Mouse (Mus musculus): ENCODE measurements at regions not wholly inside any gene's neighbourhood (a gene's known extent, or its start where the extent isn't known, plus 50 kb on each side); places are given as distances from the start of the nearest gene placed in this dataset.

- ATAC-seq (replicated peaks; ENCODE audit: insufficient number of reproducible peaks, low FRiP score, low TSS enrichment), result no peak
- no peaks in the 10 kb centered on the region for H3K9me3 ChIP-seq (replicated peaks; ENCODE audit: control insufficient read depth, low read length)
- no peak overlapping the region for H3K9ac ChIP-seq (ENCODE audit: low read depth, low read length)
- H3K27me3 ChIP-seq (ENCODE audit: control insufficient read depth, insufficient read depth, low read length), result no peaks in the 10 kb centered on the region
- H3K4me3 ChIP-seq (ENCODE audit: low read depth, low read length), result no peak overlapping the region
- no peaks in the 10 kb centered on the region for H3K36me3 ChIP-seq (ENCODE audit: control insufficient read depth, insufficient read depth, low read length)
- H3K27ac ChIP-seq (ENCODE audit: low read depth, low read length), result no peak overlapping the region
- no peaks in the 10 kb centered on the region for H3K4me1 ChIP-seq (ENCODE audit: control insufficient read depth, insufficient read depth, low read length)
- 68% methylated on average over 6 of the region's 6 CpGs for WGBS (ENCODE audit: insufficient replicate concordance)
- H3K4me2 ChIP-seq, result no peak overlapping the region
These were observed 133.3 kb upstream of the Spdye4c start for GRCm38 (mm10) chr2:128457591-128458209.

- Histone ChIP-seq H3K4me1 (ENCODE audit: control insufficient read depth, insufficient read depth, low read length) (peaks cover 7% of the 10 kb centered on the region), H3K36me3 (ENCODE audit: control insufficient read depth, insufficient read depth, low read length) (no peaks in the 10 kb centered on the region), H3K9me3 (replicated peaks; ENCODE audit: control insufficient read depth, low read length) (no peaks in the 10 kb centered on the region), H3K4me3 (ENCODE audit: low read depth, low read length) (no peak overlapping the region), H3K27ac (ENCODE audit: low read depth, low read length) (no peak overlapping the region), H3K27me3 (ENCODE audit: control insufficient read depth, insufficient read depth, low read length) (no peaks in the 10 kb centered on the region), H3K4me2 (no peak overlapping the region), H3K9ac (ENCODE audit: low read depth, low read length) (no peak overlapping the region)
- ATAC-seq (replicated peaks; ENCODE audit: insufficient number of reproducible peaks, low FRiP score, low TSS enrichment), result no peak
- WGBS (ENCODE audit: insufficient replicate concordance), result 75% methylated on average over 6 of the region's 6 CpGs
These were observed 125.6 kb upstream of the Spdye4c start for GRCm38 (mm10) chr2:128465214-128465984.

DNA sequence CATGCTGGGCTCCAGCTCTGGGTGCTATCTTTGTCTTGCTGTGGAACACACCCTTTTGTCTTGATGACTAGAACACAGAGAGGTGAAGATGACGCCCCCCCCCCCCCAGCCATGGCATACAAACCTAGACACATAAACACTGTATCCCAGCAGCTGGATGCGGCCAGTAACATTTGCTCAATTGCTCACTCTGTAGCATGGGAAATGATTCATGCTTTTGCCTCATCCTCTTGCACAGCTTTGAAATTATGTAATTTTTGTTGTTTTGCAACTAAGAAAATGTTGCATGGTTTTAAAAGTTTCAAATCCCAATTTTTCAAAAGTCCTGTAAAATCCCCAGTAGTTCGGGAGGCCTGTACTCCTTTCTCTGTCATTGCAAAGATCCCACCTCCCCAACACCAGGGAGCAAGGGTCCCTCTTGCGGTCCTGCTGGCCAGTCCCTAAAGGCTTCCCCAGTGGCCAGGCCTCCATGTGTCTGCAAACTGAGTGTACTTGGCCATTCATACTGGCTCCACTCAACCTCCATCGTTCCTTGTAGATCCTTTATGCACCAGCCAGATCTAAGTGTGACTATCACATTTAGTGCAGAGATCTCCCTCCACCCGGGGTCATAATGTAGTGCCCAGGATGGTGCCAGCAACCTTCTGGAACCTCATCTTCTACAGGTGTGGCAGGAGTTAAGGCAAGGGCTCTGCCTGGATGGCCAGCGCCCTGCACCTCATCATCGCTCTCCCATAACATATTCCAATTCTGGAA, 123.3 kb upstream of the Spdye4c start:
- no peaks in the 10 kb centered on the region for H3K27me3 ChIP-seq (ENCODE audit: control insufficient read depth, insufficient read depth, low read length)
- H3K4me3 ChIP-seq (ENCODE audit: low read depth, low read length), result no peak overlapping the region
- ATAC-seq (replicated peaks; ENCODE audit: insufficient number of reproducible peaks, low FRiP score, low TSS enrichment), result no peak
- H3K9ac ChIP-seq (ENCODE audit: low read depth, low read length), result no peak overlapping the region
- H3K27ac ChIP-seq (ENCODE audit: low read depth, low read length), result no peak overlapping the region
- H3K4me1 ChIP-seq (ENCODE audit: control insufficient read depth, insufficient read depth, low read length), result peaks cover 7% of the 10 kb centered on the region
- no peak overlapping the region for H3K4me2 ChIP-seq
- no peaks in the 10 kb centered on the region for H3K9me3 ChIP-seq (replicated peaks; ENCODE audit: control insufficient read depth, low read length)
- H3K36me3 ChIP-seq (ENCODE audit: control insufficient read depth, insufficient read depth, low read length), result no peaks in the 10 kb centered on the region
- 81% methylated on average over 8 of the region's 8 CpGs for WGBS (ENCODE audit: insufficient replicate concordance)

DNA sequence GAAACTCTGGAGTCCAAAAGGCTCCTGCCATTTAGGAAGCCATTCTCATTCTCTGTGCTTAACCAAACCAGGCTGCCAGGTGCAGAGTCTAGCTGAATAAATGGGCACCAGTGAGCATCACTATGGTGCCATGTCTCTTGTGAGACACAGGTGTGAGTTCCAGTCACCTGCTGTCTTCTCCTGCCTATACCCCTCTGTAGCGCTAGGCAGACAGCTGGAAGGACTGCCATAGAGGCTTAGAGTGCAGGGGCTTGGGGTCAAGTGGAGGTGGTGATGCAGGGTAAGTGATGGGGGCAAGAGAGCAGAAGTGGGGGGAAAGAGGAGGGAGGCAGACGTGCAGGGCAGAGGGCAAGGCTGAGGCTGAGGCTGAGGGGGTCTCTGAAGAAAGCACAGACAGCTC, 122.7 kb upstream of the Spdye4c start:
- Histone ChIP-seq H3K9ac (ENCODE audit: low read depth, low read length) (no peak overlapping the region), H3K27me3 (ENCODE audit: control insufficient read depth, insufficient read depth, low read length) (no peaks in the 10 kb centered on the region), H3K27ac (ENCODE audit: low read depth, low read length) (no peak overlapping the region), H3K9me3 (replicated peaks; ENCODE audit: control insufficient read depth, low read length) (no peaks in the 10 kb centered on the region), H3K36me3 (ENCODE audit: control insufficient read depth, insufficient read depth, low read length) (no peaks in the 10 kb centered on the region), H3K4me2 (no peak overlapping the region), H3K4me1 (ENCODE audit: control insufficient read depth, insufficient read depth, low read length) (peaks cover 7% of the 10 kb centered on the region), H3K4me3 (ENCODE audit: low read depth, low read length) (no peak overlapping the region)
- no peak for ATAC-seq (replicated peaks; ENCODE audit: insufficient number of reproducible peaks, low FRiP score, low TSS enrichment)
- WGBS (ENCODE audit: insufficient replicate concordance), result 69% methylated on average over 2 of the region's 2 CpGs

GRCm38 (mm10) chr2:128470351-128470750, 120.7 kb upstream of the Spdye4c start:
- H3K4me3 ChIP-seq (ENCODE audit: low read depth, low read length), result no peak overlapping the region
- H3K9me3 ChIP-seq (replicated peaks; ENCODE audit: control insufficient read depth, low read length), result no peaks in the 10 kb centered on the region
- 65% methylated on average over 5 of the region's 5 CpGs for WGBS (ENCODE audit: insufficient replicate concordance)
- peaks cover 7% of the 10 kb centered on the region for H3K4me1 ChIP-seq (ENCODE audit: control insufficient read depth, insufficient read depth, low read length)
- H3K27me3 ChIP-seq (ENCODE audit: control insufficient read depth, insufficient read depth, low read length), result no peaks in the 10 kb centered on the region
- no peak for ATAC-seq (replicated peaks; ENCODE audit: insufficient number of reproducible peaks, low FRiP score, low TSS enrichment)
- no peak overlapping the region for H3K27ac ChIP-seq (ENCODE audit: low read depth, low read length)
- H3K4me2 ChIP-seq, result no peak overlapping the region
- H3K36me3 ChIP-seq (ENCODE audit: control insufficient read depth, insufficient read depth, low read length), result no peaks in the 10 kb centered on the region
- no peak overlapping the region for H3K9ac ChIP-seq (ENCODE audit: low read depth, low read length)

DNA sequence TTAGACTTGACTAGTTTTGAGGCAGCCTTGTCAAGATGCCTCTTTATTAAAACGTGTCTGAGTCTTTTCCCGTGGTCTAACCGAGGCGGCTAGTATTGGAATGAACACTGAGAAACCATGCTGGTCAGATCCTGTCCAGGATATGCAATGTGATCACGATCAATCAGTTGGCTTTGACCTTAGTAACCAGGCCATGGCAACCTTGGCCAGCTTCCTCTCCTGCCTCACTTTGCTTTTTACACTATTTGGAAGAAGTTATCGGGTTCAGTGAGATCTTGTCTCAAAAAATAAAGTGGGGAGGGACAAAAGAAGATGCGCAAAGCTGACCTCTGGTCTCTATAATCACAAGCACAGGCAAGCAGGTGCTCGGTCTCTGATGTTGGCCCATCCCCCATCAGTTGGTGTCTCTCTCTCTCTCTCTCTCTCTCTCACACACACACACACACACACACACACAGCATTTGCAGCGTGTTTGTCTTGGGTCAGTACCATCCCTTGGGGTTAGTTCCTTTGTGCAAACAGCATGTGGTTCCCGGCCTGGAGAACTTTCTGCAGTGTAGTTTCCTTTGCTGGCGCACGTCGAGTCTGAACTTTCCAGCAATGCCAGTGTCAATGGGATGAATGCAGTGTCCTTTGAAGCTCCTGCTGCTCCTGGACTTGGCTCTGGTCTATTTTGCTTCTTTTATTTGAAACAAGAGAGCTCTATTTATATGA, 117.6 kb upstream of the Spdye4c start:
- ATAC-seq (replicated peaks; ENCODE audit: insufficient number of reproducible peaks, low FRiP score, low TSS enrichment), result no peak
- Histone ChIP-seq H3K9ac (ENCODE audit: low read depth, low read length) (no peak overlapping the region), H3K9me3 (replicated peaks; ENCODE audit: control insufficient read depth, low read length) (no peaks in the 10 kb centered on the region), H3K27ac (ENCODE audit: low read depth, low read length) (no peak overlapping the region), H3K4me2 (no peak overlapping the region), H3K27me3 (ENCODE audit: control insufficient read depth, insufficient read depth, low read length) (no peaks in the 10 kb centered on the region), H3K36me3 (ENCODE audit: control insufficient read depth, insufficient read depth, low read length) (no peaks in the 10 kb centered on the region), H3K4me1 (ENCODE audit: control insufficient read depth, insufficient read depth, low read length) (no peaks in the 10 kb centered on the region), H3K4me3 (ENCODE audit: low read depth, low read length) (no peak overlapping the region)
- 71% methylated on average over 13 of the region's 13 CpGs for WGBS (ENCODE audit: insufficient replicate concordance)

DNA sequence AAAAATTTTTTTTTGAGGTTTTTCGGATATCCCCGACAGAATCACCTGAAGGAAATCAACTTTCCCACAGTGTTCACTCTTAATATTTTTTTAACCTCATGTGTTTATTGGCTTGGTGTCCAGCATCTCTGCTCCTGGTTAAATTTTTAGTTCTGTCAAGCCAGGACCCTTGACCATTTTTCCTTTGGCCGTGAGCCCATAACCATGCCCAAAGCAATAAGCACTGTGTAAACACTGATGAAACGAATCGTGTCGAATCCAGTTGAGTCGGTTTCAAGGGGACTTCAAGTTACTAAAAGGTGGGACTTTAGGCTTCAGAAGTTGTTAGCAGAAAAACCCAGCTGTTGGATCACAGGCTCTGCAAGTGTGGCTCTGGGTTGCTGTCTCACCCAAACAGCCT, 117.0 kb upstream of the Spdye4c start:
- H3K4me1 ChIP-seq (ENCODE audit: control insufficient read depth, insufficient read depth, low read length), result no peaks in the 10 kb centered on the region
- no peaks in the 10 kb centered on the region for H3K9me3 ChIP-seq (replicated peaks; ENCODE audit: control insufficient read depth, low read length)
- no peak overlapping the region for H3K4me2 ChIP-seq
- no peak overlapping the region for H3K27ac ChIP-seq (ENCODE audit: low read depth, low read length)
- no peak overlapping the region for H3K4me3 ChIP-seq (ENCODE audit: low read depth, low read length)
- no peak overlapping the region for H3K9ac ChIP-seq (ENCODE audit: low read depth, low read length)
- H3K27me3 ChIP-seq (ENCODE audit: control insufficient read depth, insufficient read depth, low read length), result no peaks in the 10 kb centered on the region
- no peaks in the 10 kb centered on the region for H3K36me3 ChIP-seq (ENCODE audit: control insufficient read depth, insufficient read depth, low read length)
- WGBS (ENCODE audit: insufficient replicate concordance), result 76% methylated on average over 7 of the region's 7 CpGs
- ATAC-seq (replicated peaks; ENCODE audit: insufficient number of reproducible peaks, low FRiP score, low TSS enrichment), result no peak

DNA sequence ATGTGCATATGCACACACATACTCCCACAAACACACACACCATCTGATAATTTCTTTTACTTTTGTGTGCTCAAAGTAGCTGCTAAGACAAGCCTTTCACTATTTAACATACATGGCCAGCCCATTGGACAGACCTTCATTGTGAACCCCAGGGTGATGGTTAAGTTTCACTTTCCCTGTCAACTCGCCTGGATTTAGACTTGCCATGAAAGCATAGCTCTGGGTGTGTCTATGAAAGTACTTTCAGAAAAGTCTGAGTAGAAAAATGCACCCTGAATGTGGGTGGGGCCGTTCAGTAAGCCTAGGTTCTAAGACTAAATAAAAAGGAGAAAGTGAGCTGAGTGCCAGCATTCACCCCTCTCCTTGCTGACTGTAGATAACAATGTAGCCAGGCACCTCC, 113.8 kb upstream of the Spdye4c start:
- Histone ChIP-seq H3K4me2 (no peak overlapping the region), H3K4me3 (ENCODE audit: low read depth, low read length) (no peak overlapping the region), H3K36me3 (ENCODE audit: control insufficient read depth, insufficient read depth, low read length) (no peaks in the 10 kb centered on the region), H3K27me3 (ENCODE audit: control insufficient read depth, insufficient read depth, low read length) (no peaks in the 10 kb centered on the region), H3K9me3 (replicated peaks; ENCODE audit: control insufficient read depth, low read length) (no peaks in the 10 kb centered on the region), H3K27ac (ENCODE audit: low read depth, low read length) (no peak overlapping the region), H3K4me1 (ENCODE audit: control insufficient read depth, insufficient read depth, low read length) (no peaks in the 10 kb centered on the region), H3K9ac (ENCODE audit: low read depth, low read length) (no peak overlapping the region)
- ATAC-seq (replicated peaks; ENCODE audit: insufficient number of reproducible peaks, low FRiP score, low TSS enrichment), result no peak
- WGBS (ENCODE audit: insufficient replicate concordance), result 69% methylated on average over 2 of the region's 2 CpGs
